Mouse (Mus musculus) hindbrain, embryonic 16.5 days (tissue): Measurements from ENCODE around the gene Rbks. TPM values are rescaled to one million over a fixed set of nuclear protein-coding genes. Genes with fewer than 3 reads are reported as not detected.

ENCODE experiments used
- ATAC-seq: fragments of 200-750 bp; cut with Nextera tagmentation; 2 replicates; pipeline ENCODE4 v1.8.0; 2017; ENCODE audit warnings: moderate TSS enrichment, moderate library complexity
- H3K27ac ChIP-seq: fragments of 300-500 bp; sonication (generic); 2 replicates; pipeline ENCODE4 v1.5.1; 2014; ENCODE audit warnings: low read depth, mild to moderate bottlenecking, control low read depth, low read length, moderate library complexity
- H3K27me3 ChIP-seq: fragments of 300-500 bp; sonication (generic); replicated peaks from 2 replicates; pipeline ENCODE4 v1.6.1; 2014; ENCODE audit warnings: low read length; ENCODE audit not compliant: control insufficient read depth, insufficient read depth
- H3K36me3 ChIP-seq: fragments of 300-500 bp; sonication (generic); 2 replicates; pipeline ENCODE4 v1.6.1; 2014; ENCODE audit warnings: mild to moderate bottlenecking, low read length, moderate library complexity, mixed read lengths; ENCODE audit not compliant: control insufficient read depth, insufficient read depth
- H3K4me1 ChIP-seq: fragments of 300-500 bp; sonication (generic); 2 replicates; pipeline ENCODE4 v1.6.1; 2014; ENCODE audit warnings: low read depth, low read length; ENCODE audit not compliant: control insufficient read depth, insufficient read depth
- H3K4me2 ChIP-seq: fragments of 300-500 bp; sonication (generic); 2 replicates; pipeline ENCODE4 v1.6.1; 2014; ENCODE audit warnings: mild to moderate bottlenecking, low read length, control low read depth, moderate library complexity
- H3K4me3 ChIP-seq: fragments of 300-500 bp; sonication (generic); 2 replicates; pipeline ENCODE4 v1.5.1; 2014; ENCODE audit warnings: mild to moderate bottlenecking, low read length, control low read depth, moderate library complexity
- H3K9ac ChIP-seq: fragments of 300-500 bp; sonication (generic); 2 replicates; pipeline ENCODE4 v1.6.1; 2014; ENCODE audit warnings: low read depth, mild to moderate bottlenecking, control low read depth, low read length, moderate library complexity
- H3K9me3 ChIP-seq: fragments of 300-500 bp; sonication (generic); 2 replicates; pipeline ENCODE4 v1.6.1; 2014; ENCODE audit warnings: mild to moderate bottlenecking, low read length, moderate library complexity; ENCODE audit not compliant: control insufficient read depth
- WGBS: fragments of 180-500 bp; shearing (Covaris S2); extraction: QIAGEN DNeasy Blood & Tissue Kit; methylation state at CpG from one replicate; pipeline ENCODE4 v1.1.7; 2014; 5-methylcytosine and 5-hydroxymethylcytosine counted together
- polyA plus RNA-seq: library from polyadenylated mRNA; unstranded; fragments of >200 nt; fragmentation: Nextera tagmentation; extraction: Ambion mirVana; gene quantifications from 2 replicates; pipeline ENCODE4 v1.2.1, GENCODE M21; 2015

Rbks gene
- 2.0 and 2.8 TPM in 2 replicates for polyA plus RNA-seq

DNA sequence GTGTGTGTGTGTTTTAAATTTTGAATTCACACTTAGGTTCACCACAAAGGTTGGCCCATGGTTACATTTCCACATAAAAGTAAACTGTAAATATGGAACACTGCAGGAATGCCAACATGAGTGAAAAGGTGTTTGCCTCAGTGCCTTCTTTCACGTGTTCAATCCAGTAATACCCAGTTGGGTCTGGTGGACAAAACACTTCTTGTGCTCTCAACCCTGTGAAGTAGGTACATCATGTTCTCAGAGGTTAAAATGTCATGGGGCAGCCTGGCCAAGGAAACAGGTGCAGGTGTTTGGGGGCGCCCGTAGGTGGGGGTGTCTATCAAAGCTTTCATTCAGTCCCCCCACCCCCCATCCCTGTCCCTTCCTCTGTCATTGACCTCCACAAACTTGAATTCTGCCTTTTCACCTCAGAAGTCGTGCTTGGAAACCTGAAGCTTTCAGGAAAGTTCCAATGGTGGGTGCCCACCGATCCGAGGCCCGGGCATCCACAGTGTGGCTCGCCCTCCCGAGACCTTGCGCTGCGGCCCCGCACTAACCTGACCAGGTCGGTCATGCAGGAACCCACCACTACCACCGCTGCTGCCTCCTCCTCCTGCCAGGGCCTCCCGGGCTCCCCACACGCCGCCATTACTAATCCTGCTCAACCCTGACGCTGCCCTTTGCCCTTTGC, at the start of gene Rbks:
Rbks (minus strand) TSS at position 657 of the 673 bp plus-strand sequence.
- 9% methylated on average over 16 of the region's 18 CpGs for WGBS
- H3K27ac ChIP-seq = peak within 1 kb of the TSS; percentile 93
- H3K4me1 ChIP-seq = peaks cover 4% of the 10 kb centered on the region
- H3K36me3 ChIP-seq = no peaks in the 10 kb centered on the region
- peak within 1 kb of the TSS; percentile 90 for H3K9ac ChIP-seq
- peak; percentile 58 for ATAC-seq
- peak within 1 kb of the TSS; percentile 84 for H3K4me2 ChIP-seq
- H3K9me3 ChIP-seq = no peaks in the 10 kb centered on the region
- no peaks in the 10 kb centered on the region for H3K27me3 ChIP-seq
- H3K4me3 ChIP-seq = peak within 1 kb of the TSS; percentile 86

DNA sequence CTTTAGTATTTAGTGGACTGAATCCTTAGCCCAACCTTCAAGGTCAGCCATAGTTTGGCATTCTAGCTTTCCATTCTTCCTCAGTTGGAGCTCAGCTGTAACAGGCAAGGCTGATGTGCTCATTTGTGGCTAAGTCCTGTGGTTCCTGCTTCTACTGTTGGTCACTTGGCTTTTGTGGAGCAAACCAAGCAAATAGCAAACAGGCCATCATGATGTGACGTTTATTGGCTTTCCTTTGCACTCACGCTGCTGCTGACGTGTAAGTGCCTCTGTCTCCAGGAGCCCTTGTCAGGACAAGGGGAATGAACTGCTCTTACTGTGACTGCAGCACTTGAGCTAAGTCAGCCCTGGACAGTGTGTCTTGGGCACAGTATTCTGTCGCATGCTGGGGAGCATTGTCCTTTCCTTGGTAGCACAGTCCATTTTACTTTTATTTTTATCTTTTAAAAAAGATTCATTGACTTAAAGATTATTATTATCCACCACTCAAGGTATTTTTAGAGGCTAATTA, 45.1 kb upstream of the Rbks start:
- H3K4me1 ChIP-seq = no peaks in the 10 kb centered on the region
- WGBS = 69% methylated on average over 4 of the region's 4 CpGs
- H3K9me3 ChIP-seq = no peaks in the 10 kb centered on the region
- no peak overlapping the region for H3K4me3 ChIP-seq
- H3K36me3 ChIP-seq = no peaks in the 10 kb centered on the region
- ATAC-seq = no peak
- H3K27ac ChIP-seq = no peak overlapping the region
- no peak overlapping the region for H3K4me2 ChIP-seq
- no peak overlapping the region for H3K9ac ChIP-seq
- no peaks in the 10 kb centered on the region for H3K27me3 ChIP-seq

DNA sequence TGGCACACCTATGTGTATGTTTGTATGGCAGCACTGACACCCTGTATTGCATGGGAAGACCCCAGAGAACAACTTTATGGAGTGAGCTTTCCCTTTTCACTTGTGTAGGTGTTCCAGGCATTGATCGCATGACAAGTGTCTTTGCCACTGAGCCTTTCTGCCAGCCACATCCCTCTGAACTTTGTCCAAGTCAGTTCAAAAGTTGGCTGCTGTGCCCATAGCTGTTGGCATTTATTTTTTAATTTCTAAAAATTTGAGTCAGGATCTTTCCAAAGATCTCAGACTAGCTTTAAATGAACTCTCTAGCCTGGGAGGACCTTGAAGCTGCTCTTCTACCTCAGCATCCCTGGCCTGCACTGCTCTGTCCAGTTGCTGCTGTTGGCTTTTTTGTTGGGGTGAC, 44.5 kb upstream of the Rbks start:
- Histone ChIP-seq H3K9ac (no peak overlapping the region), H3K27ac (no peak overlapping the region), H3K9me3 (no peaks in the 10 kb centered on the region), H3K36me3 (no peaks in the 10 kb centered on the region), H3K4me3 (no peak overlapping the region), H3K27me3 (no peaks in the 10 kb centered on the region), H3K4me1 (no peaks in the 10 kb centered on the region), H3K4me2 (no peak overlapping the region)
- 91% methylated on average over 1 of the region's 1 CpGs for WGBS
- ATAC-seq = no peak

DNA sequence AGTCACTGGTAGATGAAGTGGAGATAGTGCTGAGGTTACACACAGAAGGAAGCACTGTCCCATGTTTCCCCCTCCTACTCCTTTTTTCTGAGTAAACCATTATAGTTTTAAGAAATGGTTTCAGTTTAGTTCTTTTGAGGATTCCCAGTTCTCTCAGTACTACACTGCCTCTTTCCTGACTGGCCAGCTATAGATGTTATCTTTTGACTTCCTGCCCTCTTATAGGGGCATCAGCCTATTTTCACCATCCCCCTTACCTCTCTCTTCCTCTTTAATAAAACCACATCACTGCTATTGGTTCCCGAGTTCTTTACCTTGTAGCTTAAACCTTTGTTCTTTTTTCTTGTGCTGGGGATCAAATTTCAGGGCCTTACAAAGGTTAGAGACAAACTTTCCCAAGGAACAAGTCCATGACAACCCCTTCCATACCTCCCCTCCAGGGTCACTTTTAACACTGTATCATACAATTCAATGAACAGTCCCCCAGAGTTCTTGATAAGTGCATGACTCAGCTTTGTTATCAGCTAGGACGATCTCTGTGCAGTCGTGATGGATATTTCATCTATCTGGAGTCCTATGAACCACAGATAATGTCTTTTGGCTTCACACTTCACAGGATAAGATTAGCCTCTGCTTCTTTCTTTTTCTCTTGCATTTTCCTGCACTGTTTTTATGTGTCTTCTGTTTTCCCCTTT, 35.4 kb upstream of the Rbks start:
- ATAC-seq = no peak
- WGBS = 46% methylated on average over 3 of the region's 3 CpGs

DNA sequence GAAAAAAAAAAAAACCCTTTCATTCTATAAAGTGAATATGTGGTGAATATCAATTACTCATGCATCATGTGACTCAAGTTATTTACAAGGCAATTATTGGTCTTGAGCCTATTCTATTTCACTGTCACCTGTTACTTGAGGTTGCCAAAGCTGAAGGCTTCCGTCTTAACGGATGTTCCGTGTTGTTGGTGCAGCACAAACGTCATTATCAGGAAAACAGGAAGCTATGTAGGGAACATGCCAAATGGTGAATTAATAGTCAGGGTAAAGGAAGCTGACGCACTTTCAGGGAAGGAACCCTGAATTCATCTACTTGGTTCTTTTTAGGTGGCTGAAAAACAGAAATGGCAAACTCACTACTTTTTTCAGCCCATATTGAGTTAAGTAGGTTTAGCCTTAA, 30.0 kb upstream of the Rbks start:
- H3K27ac ChIP-seq = no peak overlapping the region
- H3K27me3 ChIP-seq = no peaks in the 10 kb centered on the region
- ATAC-seq = no peak
- no peaks in the 10 kb centered on the region for H3K36me3 ChIP-seq
- WGBS = 80% methylated on average over 5 of the region's 5 CpGs
- H3K9ac ChIP-seq = no peak overlapping the region
- H3K4me2 ChIP-seq = no peak overlapping the region
- H3K9me3 ChIP-seq = no peaks in the 10 kb centered on the region
- H3K4me3 ChIP-seq = no peak overlapping the region
- no peaks in the 10 kb centered on the region for H3K4me1 ChIP-seq

More for the DNA sequence above, 35.4 kb upstream of the Rbks start:
- Histone ChIP-seq H3K9me3 (no peaks in the 10 kb centered on the region), H3K27ac (no peak overlapping the region), H3K27me3 (no peaks in the 10 kb centered on the region), H3K4me1 (no peaks in the 10 kb centered on the region), H3K36me3 (no peaks in the 10 kb centered on the region; the same call in 1 of the 2 replicates), H3K4me2 (no peak overlapping the region), H3K9ac (no peak overlapping the region), H3K4me3 (no peak overlapping the region)

DNA sequence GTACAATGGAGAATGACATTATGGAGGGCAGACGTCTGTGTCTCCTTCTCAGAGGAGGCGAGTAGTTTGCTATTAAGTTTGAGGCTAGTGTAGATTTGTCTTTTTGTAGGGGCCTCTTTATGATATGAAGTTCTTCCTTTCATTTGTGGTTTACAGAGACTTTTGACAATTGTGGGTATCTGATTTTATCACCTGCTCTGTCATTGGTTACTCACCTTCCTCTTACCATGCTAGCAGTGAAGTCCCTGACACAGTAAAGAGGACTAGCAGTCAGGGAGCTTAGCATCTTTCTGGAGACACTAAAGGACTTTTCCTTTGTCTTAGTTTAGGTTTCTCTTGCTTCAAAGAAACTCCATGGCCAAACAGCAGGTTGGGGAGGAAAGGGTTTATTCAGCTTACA, 28.5 kb upstream of the Rbks start:
- Histone ChIP-seq H3K36me3 (no peaks in the 10 kb centered on the region), H3K4me3 (no peak overlapping the region), H3K27ac (no peak overlapping the region), H3K9me3 (no peaks in the 10 kb centered on the region), H3K9ac (no peak overlapping the region), H3K27me3 (no peaks in the 10 kb centered on the region), H3K4me2 (no peak overlapping the region), H3K4me1 (no peaks in the 10 kb centered on the region)
- ATAC-seq = no peak
- WGBS = 90% methylated on average over 2 of the region's 2 CpGs

DNA sequence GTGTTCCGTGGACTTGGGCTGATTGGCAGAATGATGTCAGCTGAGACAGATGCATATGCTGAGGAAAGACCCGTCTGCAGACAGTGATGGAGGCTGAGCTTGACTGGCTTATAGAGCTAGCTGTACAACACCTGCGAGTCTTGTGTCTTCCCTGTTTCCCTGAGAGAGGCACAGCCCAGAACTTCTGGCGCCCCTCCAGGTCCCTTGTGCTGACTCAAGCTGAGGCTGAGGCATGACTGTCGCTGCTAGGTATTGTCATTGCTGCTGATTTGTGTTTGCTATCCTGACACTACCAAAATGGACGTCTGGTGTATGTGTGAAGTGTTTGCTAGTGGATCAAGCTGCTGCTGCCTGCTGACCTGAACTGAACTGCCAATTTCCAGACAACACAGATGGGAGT, 27.1 kb upstream of the Rbks start:
- Histone ChIP-seq H3K9me3 (no peaks in the 10 kb centered on the region), H3K27me3 (no peaks in the 10 kb centered on the region), H3K9ac (no peak overlapping the region), H3K4me2 (no peak overlapping the region), H3K27ac (no peak overlapping the region), H3K4me1 (no peaks in the 10 kb centered on the region), H3K36me3 (no peaks in the 10 kb centered on the region), H3K4me3 (no peak overlapping the region)
- ATAC-seq = no peak
- WGBS = 75% methylated on average over 6 of the region's 6 CpGs

DNA sequence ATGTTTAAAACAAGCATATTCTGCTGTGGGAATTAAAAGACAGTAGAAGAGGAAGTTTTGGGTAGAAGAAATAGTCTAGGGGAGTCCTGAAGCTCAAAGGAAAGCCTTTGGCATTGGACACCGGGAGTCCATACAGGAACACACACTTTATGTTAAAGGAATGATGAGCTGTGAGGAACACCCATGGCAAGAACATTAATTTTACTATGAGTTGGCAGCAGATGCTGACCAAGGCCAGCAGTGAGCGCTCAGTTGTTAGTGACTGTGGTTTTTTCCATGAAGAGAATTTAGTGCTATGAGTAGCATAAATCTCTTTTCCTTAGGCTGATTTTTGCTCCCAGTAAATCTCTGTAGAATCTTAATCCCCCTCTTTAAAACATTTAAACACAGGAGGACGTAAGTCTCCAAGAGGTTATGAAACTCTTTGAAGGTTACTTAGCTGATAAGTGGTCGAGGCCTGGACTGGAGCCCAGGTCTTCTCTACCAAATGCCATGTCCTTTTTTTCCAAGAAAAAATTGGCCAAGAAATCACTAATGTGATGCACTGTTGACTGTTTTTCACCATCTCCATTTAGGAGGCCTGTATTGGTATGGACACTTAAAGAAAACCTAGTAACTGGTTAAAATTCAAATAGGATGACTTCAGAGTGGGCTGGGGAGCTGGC, 18.2 kb upstream of the Rbks start:
- no peak overlapping the region for H3K4me2 ChIP-seq
- H3K27me3 ChIP-seq = no peaks in the 10 kb centered on the region
- no peak overlapping the region for H3K27ac ChIP-seq
- ATAC-seq = no peak
- H3K4me3 ChIP-seq = no peak overlapping the region
- no peaks in the 10 kb centered on the region for H3K9me3 ChIP-seq
- no peaks in the 10 kb centered on the region for H3K4me1 ChIP-seq
- WGBS = 88% methylated on average over 4 of the region's 4 CpGs
- no peak overlapping the region for H3K9ac ChIP-seq
- H3K36me3 ChIP-seq = no peaks in the 10 kb centered on the region

DNA sequence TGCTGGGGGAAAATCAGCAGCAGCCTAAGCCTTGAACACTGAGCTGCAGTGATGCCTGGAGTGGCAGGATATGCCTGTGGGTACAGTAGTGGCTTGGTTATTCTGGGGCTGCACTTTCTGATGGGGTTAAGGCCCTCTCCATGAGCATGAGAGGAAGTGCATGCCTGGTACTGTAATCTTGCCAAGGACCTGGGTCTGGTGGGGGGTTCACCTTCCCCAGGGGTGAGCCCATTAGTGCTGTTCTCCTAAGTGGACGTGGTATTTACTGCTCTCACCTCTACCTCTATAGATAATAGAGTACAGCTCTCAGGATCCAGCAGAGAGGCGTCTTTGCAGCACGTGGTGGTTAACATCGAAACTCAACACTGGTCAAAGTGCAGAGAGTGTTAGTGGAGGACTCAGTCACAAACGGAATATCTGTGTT, 16.4 kb upstream of the Rbks start:
- ATAC-seq = no peak
- H3K4me1 ChIP-seq = no peaks in the 10 kb centered on the region
- H3K9ac ChIP-seq = no peak overlapping the region
- H3K36me3 ChIP-seq = no peaks in the 10 kb centered on the region
- H3K27ac ChIP-seq = no peak overlapping the region
- WGBS = 81% methylated on average over 5 of the region's 5 CpGs
- no peak overlapping the region for H3K4me3 ChIP-seq
- no peak overlapping the region for H3K4me2 ChIP-seq
- no peaks in the 10 kb centered on the region for H3K27me3 ChIP-seq
- no peaks in the 10 kb centered on the region for H3K9me3 ChIP-seq
